9 mouse cellular contexts compared by ENCODE assay signal in the genomic region with DNA sequence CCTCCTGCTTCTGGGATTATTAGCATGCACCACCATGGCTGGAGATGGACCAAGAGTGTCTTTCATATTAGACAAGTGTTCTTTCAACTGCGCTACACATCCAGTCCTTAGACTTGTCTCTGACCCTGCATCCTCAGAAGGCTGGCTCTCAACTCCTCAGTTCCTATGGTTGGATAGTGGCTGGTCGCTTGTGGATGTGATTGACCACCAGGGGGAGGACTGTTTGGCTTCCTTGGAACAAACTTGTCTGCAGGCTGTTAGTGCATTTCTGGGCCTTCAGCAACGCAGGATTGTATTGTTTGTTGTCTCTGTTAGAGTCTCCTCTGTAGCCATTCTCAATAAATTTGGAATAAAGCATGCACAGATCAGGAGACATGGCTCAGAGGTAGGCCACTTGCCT. TPM values are rescaled to one million over a fixed set of nuclear protein-coding genes. Genes with fewer than 3 reads are reported as not detected.
A peak's percentile ranks its signal among the peaks of the same experiment; 100 is the strongest.
DNase-seq lines count a peak whose midpoint lies in the region; ATAC-seq and TF ChIP-seq lines count a peak whose summit lies in the region.
"Had no signal": no experiment of that assay in that cellular context is flagged by ENCODE, and none has a peak within 500 bp of the region (broad histone marks: within the 10 kb centered on the region; RNA-seq: fewer than 3 reads in every experiment).

No protein-coding gene starts in this region.

- H3K36me3 ChIP-seq in intestine, postnatal 0 days (ENCODE audit: control insufficient read depth, insufficient read depth), result no peaks in the 10 kb centered on the region
- no peaks in the 10 kb centered on the region for H3K36me3 ChIP-seq in intestine, embryonic 15.5 days
- H3K36me3 ChIP-seq: neural tube, embryonic 13.5 days had no signal

- no peaks in the 10 kb centered on the region for H3K27me3 ChIP-seq in intestine, postnatal 0 days (replicated peaks; ENCODE audit: control insufficient read depth, insufficient read depth, low read length)
- no peaks in the 10 kb centered on the region for H3K27me3 ChIP-seq in intestine, embryonic 15.5 days (replicated peaks)
- H3K27me3 ChIP-seq: neural tube, embryonic 13.5 days had no signal

- peak; percentile 26 to 63 for DNase-seq in urinary bladder, postnatal 4 days (ENCODE audit: low spot score in 2 of 2)
- DNase-seq in urinary bladder, adult 18-20 months (ENCODE audit: low spot score in 2 of 2), result no peak
- peak; percentile 15 to 29 for DNase-seq in cerebellum, postnatal 36 days
- peak; percentile 66 for DNase-seq in kidney, postnatal 14 days
- DNase-seq in testis, postnatal 10 days (ENCODE audit: low spot score), result peak; percentile 66
- DNase-seq in thymus, postnatal 25 days, result no peak

- no peak overlapping the region for H3K9ac ChIP-seq in intestine, postnatal 0 days (ENCODE audit: low read depth, low read length)
- no peak overlapping the region for H3K9ac ChIP-seq in intestine, embryonic 15.5 days
- H3K9ac ChIP-seq: neural tube, embryonic 13.5 days had no signal

- no peak overlapping the region for H3K27ac ChIP-seq in intestine, postnatal 0 days (ENCODE audit: low read depth, low read length)
- no peak overlapping the region for H3K27ac ChIP-seq in intestine, embryonic 15.5 days
- H3K27ac ChIP-seq: neural tube, embryonic 13.5 days had no signal

- H3K9me3 ChIP-seq in intestine, postnatal 0 days (ENCODE audit: control insufficient read depth), result no peaks in the 10 kb centered on the region
- H3K9me3 ChIP-seq in intestine, embryonic 15.5 days, result no peaks in the 10 kb centered on the region
- H3K9me3 ChIP-seq: neural tube, embryonic 13.5 days had no signal

- no peaks in the 10 kb centered on the region for H3K4me1 ChIP-seq in intestine, postnatal 0 days (replicated peaks; ENCODE audit: control insufficient read depth, insufficient read depth, low read length)
- H3K4me1 ChIP-seq in intestine, embryonic 15.5 days (replicated peaks), result no peaks in the 10 kb centered on the region
- H3K4me1 ChIP-seq: neural tube, embryonic 13.5 days had no signal

- no peak overlapping the region for H3K4me2 ChIP-seq in intestine, postnatal 0 days (replicated peaks; ENCODE audit: low read depth)
- no peak overlapping the region for H3K4me2 ChIP-seq in intestine, embryonic 15.5 days (replicated peaks)
- H3K4me2 ChIP-seq: neural tube, embryonic 13.5 days had no signal

- TF ChIP-seq CTCF in intestine, postnatal 0 days (IDR thresholded peaks at IDR 0.05; ENCODE audit: low read depth), result peak; percentile 78

- ATAC-seq in intestine, postnatal 0 days, result no peak
- ATAC-seq in intestine, embryonic 15.5 days, result no peak

- WGBS in intestine, postnatal 0 days, result 51% methylated on average over 3 of the region's 3 CpGs
- WGBS in intestine, embryonic 15.5 days, result 55% methylated on average over 3 of the region's 3 CpGs

- no peak overlapping the region for H3K4me3 ChIP-seq in intestine, postnatal 0 days (ENCODE audit: low read depth, low read length)
- no peak overlapping the region for H3K4me3 ChIP-seq in intestine, embryonic 15.5 days (replicated peaks)
- H3K4me3 ChIP-seq: neural tube, embryonic 13.5 days had no signal

RNA-seq across cellular contexts. Expression of gene Farp1, which starts 55.4 kb away (rescaled TPM):
- polyA plus RNA-seq in intestine, postnatal 0 days (2015; fragmentation: Nextera tagmentation; extraction: Ambion mirVana), result 4.9 and 5.3 TPM in 2 replicates
- 15.8 and 16.6 TPM in 2 replicates for polyA plus RNA-seq in intestine, embryonic 15.5 days (2015; fragmentation: Nextera tagmentation; extraction: Ambion mirVana)

Comparison
In these comparisons a context has a peak if more than half of its experiments do, and no peak if none do; other contexts are left out.
1. DNase-seq: peak in urinary bladder, postnatal 4 days (2 of 2), cerebellum, postnatal 36 days (2 of 2), kidney, postnatal 14 days (single experiment) and testis, postnatal 10 days (single experiment); none in urinary bladder, adult 18-20 months (0 of 2) and thymus, postnatal 25 days (single experiment).